Mouse (Mus musculus) macrophage (primary cell): ENCODE data around the gene Cnih2. TPM values are rescaled to one million over a fixed set of nuclear protein-coding genes. Genes with fewer than 3 reads are reported as not detected.

Experiments used
- H3K27ac ChIP-seq: fragments of 350-480 bp; formaldehyde crosslinking; 2 replicates; pipeline ENCODE4 v1.9.0; 2021
- H3K36me3 ChIP-seq: fragments of 350-480 bp; formaldehyde crosslinking; 2 replicates; pipeline ENCODE4 v1.9.0; 2021; ENCODE audit errors: inconsistent target
- H3K4me3 ChIP-seq: fragments of 350-480 bp; formaldehyde crosslinking; 2 replicates; pipeline ENCODE4 v1.9.0; 2021; ENCODE audit errors: inconsistent target
- H3K79me2 ChIP-seq: fragments of 350-480 bp; formaldehyde crosslinking; 2 replicates; pipeline ENCODE4 v1.9.0; 2021; ENCODE audit errors: inconsistent target
- WGBS: methylation state at CpG from one replicate; pipeline ENCODE4 v1.1.7; 2026; ENCODE audit warnings: inconsistent platforms; ENCODE audit not compliant: missing documents; 5-methylcytosine and 5-hydroxymethylcytosine counted together
- polyA plus RNA-seq: library from polyadenylated mRNA; stranded (reverse); fragments of 250-400 nt; gene quantifications from 3 replicates; pipeline ENCODE4 v1.2.4, GENCODE M21; 2018; ENCODE audit warnings: inconsistent platforms

Cnih2 gene
- polyA plus RNA-seq, 1 experiment from 2014 or later: not detected

DNA sequence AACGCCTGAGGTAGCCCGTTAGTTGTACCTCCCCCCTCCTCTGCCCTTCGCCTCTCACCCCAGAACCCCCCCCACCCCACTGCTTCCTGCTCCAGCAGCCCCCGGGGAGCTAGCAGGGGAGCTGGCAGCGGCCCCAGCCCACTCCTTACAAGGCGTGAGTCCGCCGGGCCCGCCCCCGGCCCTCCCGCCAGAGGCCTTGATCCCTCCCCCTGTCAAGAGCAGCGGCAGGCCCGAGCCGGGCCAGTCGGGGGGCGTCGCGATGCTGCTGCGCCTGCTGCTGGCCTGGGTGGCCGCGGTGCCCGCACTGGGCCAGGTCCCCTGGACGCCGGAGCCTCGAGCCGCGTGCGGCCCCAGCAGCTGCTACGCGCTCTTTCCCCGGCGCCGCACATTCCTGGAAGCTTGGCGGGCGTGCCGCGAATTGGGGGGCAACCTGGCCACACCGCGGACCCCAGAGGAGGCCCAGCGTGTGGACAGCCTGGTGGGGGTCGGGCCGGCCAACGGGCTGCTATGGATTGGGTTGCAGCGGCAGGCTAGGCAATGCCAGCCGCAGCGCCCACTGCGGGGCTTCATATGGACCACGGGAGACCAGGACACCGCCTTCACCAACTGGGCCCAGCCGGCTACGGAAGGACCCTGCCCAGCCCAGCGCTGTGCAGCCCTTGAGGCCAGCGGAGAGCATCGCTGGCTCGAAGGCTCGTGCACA is 30.3 kb downstream of the Cnih2 start, which contains the start of gene Cd248:
Cd248 (plus strand) TSS at position 212 of the 703 bp plus-strand sequence.
- H3K4me3 ChIP-seq: no peak within 1 kb of the TSS
- 6% methylated on average over 40 of the region's 56 CpGs for WGBS
- H3K36me3 ChIP-seq: no peaks in the 10 kb centered on the region
- H3K27ac ChIP-seq: no peak within 1 kb of the TSS
- H3K79me2 ChIP-seq: no peaks in the 10 kb centered on the region

DNA sequence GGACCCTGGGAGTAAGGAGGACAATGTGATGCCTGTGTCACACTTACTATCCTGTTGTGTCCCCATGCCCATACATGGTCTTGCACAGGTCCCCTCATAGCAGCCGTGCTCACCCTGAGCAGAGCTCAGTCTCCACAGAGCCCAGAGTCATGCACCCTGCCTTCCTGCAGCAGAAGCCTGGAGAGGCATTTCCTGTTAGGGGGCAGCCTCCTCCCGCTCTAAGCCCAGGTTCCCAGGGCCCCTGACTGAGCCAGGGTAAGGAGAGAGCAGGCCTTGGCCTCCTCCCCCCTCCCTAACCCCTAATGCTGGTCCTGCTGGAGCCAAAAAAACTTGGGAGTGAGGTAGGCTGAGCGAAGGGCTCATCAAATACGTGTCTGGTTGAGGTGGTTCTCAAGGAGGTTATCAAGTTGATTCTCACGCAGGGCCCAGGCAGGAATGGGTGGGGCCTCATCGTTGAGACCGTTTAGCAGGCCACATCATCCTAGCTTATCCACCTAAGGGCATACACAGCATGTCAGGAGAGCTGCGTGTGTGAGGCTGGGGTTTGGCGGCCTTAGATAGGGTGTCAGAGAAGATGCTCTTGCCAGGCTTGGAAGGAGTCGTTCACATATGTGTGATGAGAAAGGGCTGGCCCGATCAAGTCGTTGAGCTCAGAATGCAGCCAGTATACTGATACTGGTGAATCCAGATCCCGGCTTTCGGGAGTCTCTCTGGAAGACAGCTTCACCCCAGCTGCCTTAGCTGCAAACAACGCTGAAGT is 31.1 kb downstream of the Cnih2 start:
- Histone ChIP-seq H3K27ac (no peak overlapping the region), H3K79me2 (no peaks in the 10 kb centered on the region), H3K36me3 (no peaks in the 10 kb centered on the region), H3K4me3 (no peak overlapping the region)
- WGBS: 15% methylated on average over 15 of the region's 15 CpGs

GRCm38 (mm10) chr19:5065104-5065503 is 33.2 kb downstream of the Cnih2 start:
- Histone ChIP-seq H3K36me3 (no peaks in the 10 kb centered on the region), H3K79me2 (no peaks in the 10 kb centered on the region), H3K4me3 (no peak overlapping the region), H3K27ac (no peak overlapping the region)
- 71% methylated on average over 7 of the region's 7 CpGs for WGBS

DNA sequence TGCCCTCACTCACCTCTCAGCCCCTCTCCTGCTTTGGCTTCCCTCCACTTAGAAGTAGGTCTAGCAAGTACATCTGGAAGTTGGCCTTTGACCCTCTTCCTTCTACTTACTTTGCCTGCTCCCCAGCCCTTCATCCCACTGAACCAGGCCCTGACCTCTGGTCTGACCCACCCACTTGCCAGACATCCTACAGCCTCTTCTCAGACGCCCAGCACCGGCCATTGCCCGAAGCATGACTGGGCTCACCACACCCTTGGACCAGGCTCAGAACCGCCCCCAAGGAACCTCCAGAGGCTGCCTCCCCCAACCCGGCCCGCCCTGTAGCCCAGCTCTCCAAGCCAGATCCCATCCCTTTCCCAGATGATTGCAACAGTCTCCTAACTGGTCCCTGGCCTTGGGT is 35.9 kb downstream of the Cnih2 start:
- H3K36me3 ChIP-seq: no peaks in the 10 kb centered on the region
- H3K79me2 ChIP-seq: no peaks in the 10 kb centered on the region
- no peak overlapping the region for H3K4me3 ChIP-seq
- H3K27ac ChIP-seq: no peak overlapping the region
- 97% methylated on average over 6 of the region's 6 CpGs for WGBS

DNA sequence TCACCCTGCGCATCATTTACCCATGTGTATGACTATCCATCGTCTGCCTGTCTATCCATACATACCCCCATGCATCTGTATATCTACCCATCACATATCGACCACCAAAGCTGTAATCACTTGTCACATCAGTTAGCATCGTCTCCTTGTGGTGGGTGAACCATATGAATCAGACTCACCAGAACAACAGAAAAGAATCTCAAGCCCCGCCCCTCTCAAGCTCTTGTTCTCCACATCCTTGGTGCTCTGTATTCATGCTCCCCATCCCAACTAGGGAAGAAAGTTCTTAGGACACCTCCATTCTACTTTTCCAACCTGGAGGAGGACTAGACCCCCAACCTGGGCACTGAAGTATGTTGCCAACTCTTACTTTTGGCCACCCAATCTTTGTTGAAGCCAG is 36.3 kb downstream of the Cnih2 start:
- WGBS: 86% methylated on average over 5 of the region's 5 CpGs
- H3K4me3 ChIP-seq: no peak overlapping the region
- no peak overlapping the region for H3K27ac ChIP-seq
- H3K79me2 ChIP-seq: no peaks in the 10 kb centered on the region
- H3K36me3 ChIP-seq: no peaks in the 10 kb centered on the region

DNA sequence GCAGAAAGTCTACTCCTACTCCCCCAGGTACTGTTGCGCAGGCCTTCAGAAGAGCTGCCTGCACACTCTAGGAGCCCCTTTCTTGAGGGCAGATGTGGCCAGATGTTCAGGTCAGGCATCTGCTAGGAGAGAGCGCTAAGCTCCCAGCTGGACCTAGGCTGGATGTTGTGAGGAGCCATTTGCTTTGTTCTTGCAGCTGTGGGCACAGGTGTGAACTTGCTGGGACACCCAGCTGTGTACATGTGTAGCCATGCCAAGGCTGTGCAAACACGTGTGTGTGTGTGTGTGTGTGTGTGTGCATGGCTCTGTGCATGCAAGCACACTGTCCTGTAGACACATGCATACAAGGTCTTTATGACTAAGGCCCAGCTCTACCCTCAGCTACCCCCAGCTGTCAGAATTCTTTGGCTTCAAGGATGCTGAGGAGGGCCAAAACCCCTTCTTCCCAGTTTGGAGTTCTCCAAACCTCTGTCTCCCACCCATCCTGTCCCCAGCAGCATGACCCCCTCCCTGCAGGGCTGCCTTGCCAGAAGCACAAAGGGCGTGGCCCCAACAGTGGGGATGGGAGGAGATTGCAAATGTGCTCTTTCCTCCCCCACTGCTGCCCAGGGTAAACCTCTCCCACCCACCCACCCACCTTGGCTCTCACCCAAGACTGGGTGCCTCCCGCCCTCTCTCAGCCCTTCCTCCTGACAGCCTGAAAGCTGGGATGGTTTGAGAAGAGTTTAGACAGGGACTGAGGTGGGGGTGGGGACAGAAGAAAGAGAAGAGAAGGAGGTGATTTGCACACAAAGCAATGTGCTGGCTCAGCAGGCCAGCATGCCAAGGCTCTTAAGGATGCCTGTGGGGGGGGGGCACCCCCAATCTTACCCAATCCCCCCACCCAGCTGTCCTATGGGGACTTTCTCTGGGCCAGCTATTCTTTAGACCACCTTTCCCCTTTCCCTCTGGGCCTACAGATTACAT is 37.7 kb downstream of the Cnih2 start:
- H3K27ac ChIP-seq: no peak overlapping the region
- 90% methylated on average over 5 of the region's 5 CpGs for WGBS

GRCm38 (mm10) chr19:5058801-5059771 is 39.2 kb downstream of the Cnih2 start:
- H3K79me2 ChIP-seq: no peaks in the 10 kb centered on the region
- H3K4me3 ChIP-seq: no peak overlapping the region
- no peaks in the 10 kb centered on the region for H3K36me3 ChIP-seq
- 54% methylated on average over 10 of the region's 10 CpGs for WGBS
- no peak overlapping the region for H3K27ac ChIP-seq

More for the DNA sequence above, 37.7 kb downstream of the Cnih2 start:
- no peak overlapping the region for H3K4me3 ChIP-seq
- no peaks in the 10 kb centered on the region for H3K36me3 ChIP-seq
- no peaks in the 10 kb centered on the region for H3K79me2 ChIP-seq

DNA sequence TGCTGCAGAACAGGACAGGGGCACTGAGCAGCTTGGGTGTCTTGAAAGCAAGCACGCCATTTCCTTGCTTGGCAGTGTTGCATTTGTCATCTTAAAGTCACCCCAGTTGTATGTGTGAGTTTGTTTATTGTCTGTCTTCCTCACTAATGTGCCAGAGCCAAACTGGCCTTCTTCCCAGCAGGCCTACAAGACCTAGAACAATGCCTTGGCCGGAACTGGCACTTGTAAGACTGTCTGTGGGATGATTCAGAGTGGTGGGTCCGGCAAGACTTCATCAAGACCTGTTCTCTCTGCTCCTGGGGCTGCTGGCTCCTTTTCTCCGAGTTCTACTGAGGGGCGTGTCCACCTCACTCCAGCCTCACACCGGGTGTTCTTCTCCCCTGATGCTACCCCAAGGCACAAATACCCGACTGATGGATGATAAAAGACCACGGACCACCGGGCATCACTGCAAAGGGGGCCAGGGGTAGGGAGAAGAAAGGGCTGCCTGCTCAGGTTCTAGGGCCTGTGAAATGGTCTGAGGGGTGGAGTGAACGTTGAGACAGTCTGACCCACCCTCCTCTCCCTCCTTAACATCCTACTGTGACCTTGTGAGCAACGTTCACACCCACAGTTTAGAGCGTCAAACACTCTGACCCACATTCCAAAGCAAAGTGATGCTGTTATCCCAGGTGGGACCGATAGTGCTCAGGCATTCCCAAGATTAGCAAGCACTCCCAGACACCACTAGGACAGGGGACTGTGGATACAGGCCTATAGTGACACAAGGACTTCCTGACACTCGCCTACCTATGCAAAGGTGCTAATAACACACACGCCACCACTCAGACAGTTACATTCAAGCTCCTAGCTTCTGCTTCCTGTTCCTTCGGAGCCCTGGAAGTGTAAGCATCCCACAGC is 40.2 kb downstream of the Cnih2 start:
- H3K79me2 ChIP-seq: no peaks in the 10 kb centered on the region
- no peaks in the 10 kb centered on the region for H3K36me3 ChIP-seq
- no peak overlapping the region for H3K27ac ChIP-seq
- H3K4me3 ChIP-seq: no peak overlapping the region
- WGBS: 81% methylated on average over 14 of the region's 16 CpGs

DNA sequence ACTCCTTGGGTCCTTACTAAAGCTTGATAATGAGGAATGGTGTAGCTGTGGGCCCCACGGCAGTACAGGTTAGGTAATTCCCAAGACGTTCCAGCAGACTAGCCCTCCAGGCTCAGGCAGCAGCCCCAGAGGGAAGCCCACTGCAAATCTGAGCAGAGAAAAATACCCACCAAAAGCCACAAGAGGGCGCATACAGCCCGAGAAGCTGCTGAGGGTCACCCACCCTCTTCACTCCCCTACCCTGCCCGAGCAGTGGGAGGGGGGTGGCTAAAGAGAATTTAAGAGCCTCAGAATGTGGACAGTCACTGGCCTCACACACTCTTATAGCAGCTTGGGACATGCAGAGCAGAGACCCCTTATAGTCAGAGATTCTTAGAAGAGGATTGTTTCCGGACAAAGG is 42.1 kb downstream of the Cnih2 start:
- WGBS: 29% methylated on average over 4 of the region's 6 CpGs
- H3K79me2 ChIP-seq: no peaks in the 10 kb centered on the region
- H3K36me3 ChIP-seq: no peaks in the 10 kb centered on the region
- no peak overlapping the region for H3K4me3 ChIP-seq
- H3K27ac ChIP-seq: no peak overlapping the region

DNA sequence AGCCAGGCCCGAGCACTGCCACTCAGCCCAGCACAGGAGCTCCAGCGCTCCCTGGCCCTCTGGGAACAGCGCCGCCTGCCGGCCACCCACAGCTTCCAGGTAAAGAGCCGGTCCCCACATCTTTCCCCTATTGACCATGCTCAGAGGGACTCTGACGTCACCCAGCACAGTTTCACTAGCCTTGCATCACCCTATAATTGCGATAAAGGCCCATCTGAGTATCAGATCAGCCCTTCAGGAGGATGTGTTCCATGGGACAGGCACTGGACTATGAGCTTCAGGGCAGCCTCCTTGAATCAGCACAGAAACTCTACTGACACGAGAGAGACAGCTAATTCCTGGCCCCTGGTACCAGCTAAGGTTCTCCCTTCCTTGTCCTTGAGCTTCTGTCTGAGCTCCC is 44.4 kb downstream of the Cnih2 start:
- peaks cover 10% of the 10 kb centered on the region; the same call in 1 of the 2 replicates for H3K36me3 ChIP-seq
- no peak overlapping the region for H3K27ac ChIP-seq
- H3K4me3 ChIP-seq: no peak overlapping the region
- no peaks in the 10 kb centered on the region for H3K79me2 ChIP-seq
- WGBS: 51% methylated on average over 9 of the region's 9 CpGs

- 86% methylated on average over 7 of the region's 17 CpGs for WGBS
- Histone ChIP-seq H3K4me3 (no peak overlapping the region), H3K79me2 (no peaks in the 10 kb centered on the region), H3K27ac (no peak overlapping the region), H3K36me3 (peaks cover 21% of the 10 kb centered on the region; the same call in 1 of the 2 replicates)
These were observed 45.5 kb downstream of the Cnih2 start for GRCm38 (mm10) chr19:5052853-5053252.

GRCm38 (mm10) chr19:5052166-5052822 is 46.0 kb downstream of the Cnih2 start:
- no peaks in the 10 kb centered on the region for H3K79me2 ChIP-seq
- H3K36me3 ChIP-seq: peaks cover 27% of the 10 kb centered on the region; the same call in 1 of the 2 replicates
- H3K27ac ChIP-seq: no peak overlapping the region
- no peak overlapping the region for H3K4me3 ChIP-seq
- whole genome bisulfite sequencing: 53% methylated on average over 22 of the region's 25 CpGs
